Mouse (Mus musculus) bone marrow, adult 2 months (tissue): ENCODE measurements around the gene Trpm3.

Experiments used
- CTCF ChIP-seq: fragments of 200-500 bp; IDR thresholded peaks from 2 replicates; pipeline ENCODE4 v1.5.1; 2011; ENCODE audit warnings: low read length, control low read depth; ENCODE audit not compliant: control insufficient read depth, insufficient read depth
- POLR2A ChIP-seq: fragments of 200-500 bp; IDR thresholded peaks from 2 replicates; pipeline ENCODE4 v1.6.1; 2011; ENCODE audit warnings: low read depth, mild to moderate bottlenecking, control low read depth, low read length, borderline replicate concordance; ENCODE audit not compliant: control insufficient read depth

DNA sequence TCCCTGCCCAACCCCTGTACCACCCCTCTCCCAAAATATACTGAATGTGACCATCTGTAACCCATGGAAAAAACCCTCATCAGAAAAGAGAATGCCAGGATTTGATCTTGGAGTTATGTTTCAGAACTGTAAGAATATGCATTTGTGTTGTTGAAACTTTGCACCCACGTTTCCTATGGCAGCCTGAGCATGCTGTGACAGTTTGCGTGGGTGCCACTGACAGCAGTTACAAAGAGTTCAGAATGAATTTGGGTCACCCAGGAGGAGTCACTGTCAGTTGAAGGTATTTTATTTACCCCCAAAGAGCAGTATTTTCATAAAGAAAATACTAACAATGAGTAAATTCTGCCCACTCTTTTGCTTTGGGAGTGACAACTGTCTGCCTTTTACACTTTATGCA, 434.0 kb downstream of the Trpm3 start:
- TF ChIP-seq CTCF: no peak
- no peak for TF ChIP-seq POLR2A
